Mouse (Mus musculus) adrenal gland, postnatal 25 days (tissue): ENCODE results near the gene Fam214a. TPM values are rescaled to one million over a fixed set of nuclear protein-coding genes. Genes with fewer than 3 reads are reported as not detected.

Experiments used
- DNase-seq: peaks from one replicate; pipeline ENCODE4 v3.0.0; 2021; ENCODE audit warnings: mixed read lengths
- total RNA-seq: library from RNA; stranded (reverse); gene quantifications from 2 replicates; pipeline ENCODE4 v1.2.3, GENCODE M21; 2021

The Fam214a gene
- total RNA-seq, 1 experiment from 2014 or later = 125 TPM

DNA sequence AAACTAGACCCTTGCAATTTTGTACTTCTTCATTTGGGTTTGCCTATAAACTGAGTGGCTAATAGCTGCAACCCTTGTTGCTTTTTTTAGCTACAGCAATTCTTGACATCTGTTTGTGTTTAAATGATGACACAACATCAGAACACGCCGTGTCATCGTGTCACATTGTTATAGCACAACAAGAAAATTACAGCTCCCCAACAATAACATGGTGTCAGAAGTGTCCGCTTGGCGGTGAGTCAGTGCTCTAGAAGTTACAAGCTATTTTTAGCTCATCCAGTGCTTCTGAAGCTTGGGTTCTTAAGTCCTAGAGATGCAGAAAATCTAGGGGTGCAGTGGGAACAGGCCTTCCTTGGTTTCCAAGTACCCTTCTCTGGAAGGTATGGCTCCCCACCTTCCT is 578 bp upstream of the Fam214a start:
- no peak for DNase-seq

DNA sequence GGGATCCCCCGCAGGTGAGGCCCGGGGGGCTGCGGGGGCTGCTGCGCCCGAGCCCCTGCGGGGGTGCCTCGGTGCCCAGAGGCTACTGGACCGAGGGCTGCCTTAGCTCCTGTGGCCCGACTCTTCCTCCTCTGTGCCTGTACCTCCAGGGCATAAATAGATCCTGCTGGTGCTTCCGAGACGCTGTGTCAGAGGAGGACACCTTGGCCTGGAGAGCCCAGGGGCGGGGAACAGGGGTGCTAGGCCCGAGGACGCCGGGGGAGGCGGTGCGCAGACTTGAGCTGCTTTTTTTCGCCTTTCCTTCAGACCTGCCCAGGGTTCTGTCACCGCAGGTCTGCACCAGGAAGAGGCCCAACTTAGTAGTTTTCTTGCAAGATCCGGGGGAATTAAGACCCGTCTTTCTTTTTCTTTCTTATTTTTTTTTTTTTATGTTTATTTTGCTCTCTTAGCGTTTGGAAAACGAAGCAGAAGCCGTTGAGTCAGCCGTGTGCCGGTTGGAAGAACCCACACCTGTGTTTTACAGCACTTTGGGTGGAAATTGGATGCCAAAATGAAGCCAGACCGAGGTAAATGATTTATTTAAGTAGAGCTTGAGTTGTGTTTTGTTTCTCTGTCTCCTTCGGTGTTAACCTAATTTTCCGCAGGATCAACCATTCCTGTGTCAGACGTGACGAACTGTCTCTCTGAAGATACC is 728 bp downstream of the Fam214a start:
- peak; percentile 80 for DNase-seq

DNA sequence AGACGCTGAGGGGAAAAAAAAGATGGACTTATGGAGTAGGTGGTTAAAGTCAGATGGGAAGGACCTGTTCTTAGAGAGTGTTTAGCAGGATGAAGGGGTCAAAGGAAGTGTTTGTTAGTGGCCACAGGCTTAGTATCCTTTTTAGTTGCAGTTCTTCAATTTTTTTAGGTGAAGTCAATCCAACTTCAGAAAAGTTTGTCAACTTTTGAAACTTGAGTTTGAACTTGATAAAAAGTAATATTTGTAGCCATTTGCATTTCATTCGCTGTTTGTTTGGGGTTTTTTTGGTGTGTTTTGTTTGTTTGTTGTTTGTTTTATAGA is 1.2 kb downstream of the Fam214a start:
- no peak for DNase-seq

DNA sequence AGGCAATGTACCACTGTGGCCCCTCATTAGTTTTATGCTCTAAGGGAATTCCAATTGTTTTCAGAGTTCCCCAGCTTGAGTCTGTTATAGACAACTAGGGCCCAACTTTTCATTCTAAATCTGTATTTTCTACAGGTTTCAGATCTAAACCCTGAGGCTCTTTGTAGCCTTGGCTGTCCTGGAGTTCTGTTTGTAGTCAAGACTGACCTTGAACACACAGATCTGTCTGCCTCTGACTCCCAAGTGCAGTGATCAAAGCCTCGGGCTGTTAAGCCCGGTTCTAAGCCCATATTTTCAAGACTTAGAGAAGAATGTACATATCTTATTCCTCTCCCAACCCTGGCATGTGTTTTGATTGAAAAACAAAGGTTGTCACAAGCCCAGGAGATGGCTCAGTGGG is 1.7 kb downstream of the Fam214a start:
- DNase-seq = no peak

DNA sequence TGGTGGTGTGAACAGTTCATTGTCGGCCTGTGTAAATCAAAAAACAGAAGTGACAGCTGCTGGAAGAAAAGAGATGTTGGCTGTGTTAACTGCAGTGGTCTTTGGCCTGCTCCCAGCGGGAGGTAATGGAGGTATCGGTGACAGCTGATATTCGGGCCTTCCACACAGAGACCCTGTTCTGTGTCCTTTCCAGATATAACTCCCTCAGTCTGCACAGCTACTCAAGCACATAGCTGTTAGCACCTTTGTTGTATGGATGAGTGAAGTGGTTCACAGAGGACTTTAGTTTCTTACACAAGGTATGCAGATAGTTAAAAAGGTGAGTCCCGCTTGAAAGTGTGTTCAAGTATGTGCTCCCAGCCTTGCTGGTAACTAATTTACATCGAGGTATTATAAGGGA is 7.9 kb downstream of the Fam214a start:
- DNase-seq = no peak

DNA sequence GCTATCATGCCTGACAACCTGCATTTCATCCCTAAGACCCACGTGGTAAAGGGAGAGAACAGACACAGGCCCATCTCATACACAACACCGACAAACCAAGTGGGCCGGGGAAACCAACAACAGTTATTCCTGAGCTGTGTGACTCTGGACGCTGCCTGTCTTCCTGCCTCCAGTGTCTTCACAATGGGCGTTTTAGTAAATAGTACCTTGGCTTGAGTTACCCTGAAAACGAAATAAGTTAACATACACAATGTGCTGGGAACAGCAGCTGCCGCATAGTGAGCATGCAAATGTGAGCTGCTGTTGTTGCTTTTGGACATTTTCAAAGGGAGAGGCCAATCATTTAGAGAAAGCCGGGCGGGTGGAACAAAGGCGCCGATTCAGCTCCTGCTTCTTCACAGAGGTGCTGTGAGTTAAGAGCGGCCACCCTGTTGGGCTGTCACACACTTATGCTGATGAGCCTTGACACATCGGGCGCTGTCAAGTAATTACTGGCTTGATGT is 8.4 kb downstream of the Fam214a start:
- no peak for DNase-seq

DNA sequence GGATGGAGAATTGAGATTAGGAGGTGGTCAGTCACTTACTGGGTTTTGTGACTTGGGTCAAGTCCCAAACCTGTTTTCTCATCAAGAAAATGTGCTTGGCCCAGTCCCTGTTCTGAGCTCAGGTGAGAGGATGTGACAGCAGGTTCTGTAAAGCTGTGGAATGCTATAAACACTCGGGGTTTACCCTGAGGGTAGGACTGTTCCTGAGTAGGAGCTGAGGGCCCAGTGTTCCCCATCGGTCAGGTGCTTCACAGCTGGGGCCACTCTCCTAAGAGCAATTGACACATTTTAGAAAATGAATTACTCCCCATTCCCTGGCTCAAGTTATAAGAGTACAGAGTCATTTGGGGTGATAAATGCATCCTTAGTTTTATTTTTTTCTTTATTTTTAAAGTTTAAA is 11.3 kb downstream of the Fam214a start:
- no peak for DNase-seq

DNA sequence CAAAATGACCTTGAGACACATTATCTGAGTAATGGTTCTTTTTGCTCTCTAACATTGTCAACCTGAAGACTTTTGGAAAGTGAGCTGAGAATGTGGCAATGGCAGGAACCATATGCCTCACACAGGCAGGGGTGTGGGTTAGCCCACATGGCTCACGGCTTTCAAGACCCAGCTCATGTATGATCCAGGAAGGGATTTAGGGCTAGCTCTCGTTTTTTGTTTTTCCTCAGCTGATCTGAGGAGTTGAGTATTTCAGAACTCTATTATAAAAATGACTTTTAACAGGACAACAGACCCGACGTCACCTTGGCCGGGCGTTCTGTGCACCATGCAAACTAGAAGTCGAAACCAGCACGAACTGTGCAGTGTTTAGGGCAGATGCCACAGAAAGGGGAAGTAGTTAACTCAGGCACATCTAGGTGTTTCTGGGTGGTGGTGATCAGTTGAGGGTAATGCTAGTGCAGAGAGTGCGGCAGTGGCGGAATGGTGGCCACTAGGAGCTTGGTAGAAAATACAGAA is 12.2 kb downstream of the Fam214a start:
- no peak for DNase-seq

DNA sequence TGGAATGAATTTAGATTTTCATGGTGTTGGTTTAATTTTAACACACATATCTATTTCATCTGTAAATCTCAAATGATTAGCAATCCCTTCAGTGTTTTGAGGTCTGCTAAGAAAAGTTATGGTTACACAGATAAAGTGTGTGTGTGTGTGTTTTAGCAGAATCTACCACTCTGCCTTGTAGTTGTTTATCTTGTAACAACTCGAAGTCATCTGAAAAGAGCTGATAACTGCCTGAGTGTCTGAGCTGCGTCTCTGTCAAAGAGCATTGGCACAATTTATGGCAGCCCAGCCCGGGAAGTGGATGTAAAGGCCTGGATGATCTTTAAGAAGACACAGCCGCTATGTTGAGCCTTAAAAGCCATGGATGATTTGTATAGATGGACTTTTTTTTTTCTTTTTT is 13.5 kb downstream of the Fam214a start:
- DNase-seq = no peak

DNA sequence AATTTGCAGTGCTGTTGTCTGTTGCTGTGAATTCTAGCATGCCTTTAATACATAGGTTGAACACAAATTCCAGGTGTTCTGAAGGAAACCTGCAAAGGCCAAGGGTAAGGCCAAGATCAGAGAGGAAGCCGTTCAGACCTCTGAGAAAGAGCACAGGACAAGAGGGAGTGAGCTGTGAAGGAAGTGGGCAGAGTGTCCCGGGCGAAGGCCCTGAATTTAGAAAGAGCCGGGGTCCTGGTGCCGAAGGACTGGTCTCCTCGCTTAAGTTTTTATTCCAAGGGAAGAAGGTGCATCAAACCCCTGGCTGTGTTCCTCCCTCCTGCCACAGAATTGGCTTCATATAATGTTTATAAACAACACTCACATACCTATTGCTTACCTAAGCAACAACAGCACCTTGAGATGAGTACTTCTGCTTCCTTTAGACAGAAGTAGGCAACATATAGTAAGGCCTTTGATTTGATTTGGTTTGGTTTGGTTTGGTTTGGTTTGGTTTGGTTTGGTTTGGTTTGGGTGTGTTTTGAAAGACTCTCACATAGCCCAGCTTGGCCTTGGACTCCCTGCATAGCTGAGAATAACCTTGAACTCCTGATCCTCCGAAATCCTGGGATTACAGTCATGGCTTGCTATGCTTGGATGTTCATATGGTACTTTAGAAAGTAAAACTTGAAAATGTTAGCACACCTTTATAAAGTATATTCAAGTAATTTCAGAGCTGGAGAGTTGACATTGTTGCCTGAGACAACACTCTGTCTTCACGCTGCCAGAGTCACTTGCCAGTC is 16.2 kb downstream of the Fam214a start:
- DNase-seq = no peak

DNA sequence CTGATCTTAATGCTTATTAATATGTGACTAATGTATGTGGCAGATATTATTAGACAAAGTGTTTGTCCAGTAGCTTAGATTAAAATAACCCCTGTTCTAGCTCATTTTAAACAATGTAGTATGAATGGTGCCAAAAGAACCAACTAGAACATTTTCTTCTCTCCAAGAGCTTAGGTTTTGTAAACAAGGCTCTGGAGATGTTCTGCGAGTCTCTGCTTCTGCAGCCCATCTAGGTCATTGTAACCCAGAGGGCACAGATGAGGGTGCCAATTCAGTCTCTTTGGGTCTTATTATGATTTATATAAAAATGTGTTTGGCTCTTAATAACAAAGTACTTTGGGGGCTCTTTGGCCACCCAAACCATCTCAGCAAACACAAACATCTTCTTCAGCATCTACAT is 17.9 kb downstream of the Fam214a start:
- DNase-seq = no peak

DNA sequence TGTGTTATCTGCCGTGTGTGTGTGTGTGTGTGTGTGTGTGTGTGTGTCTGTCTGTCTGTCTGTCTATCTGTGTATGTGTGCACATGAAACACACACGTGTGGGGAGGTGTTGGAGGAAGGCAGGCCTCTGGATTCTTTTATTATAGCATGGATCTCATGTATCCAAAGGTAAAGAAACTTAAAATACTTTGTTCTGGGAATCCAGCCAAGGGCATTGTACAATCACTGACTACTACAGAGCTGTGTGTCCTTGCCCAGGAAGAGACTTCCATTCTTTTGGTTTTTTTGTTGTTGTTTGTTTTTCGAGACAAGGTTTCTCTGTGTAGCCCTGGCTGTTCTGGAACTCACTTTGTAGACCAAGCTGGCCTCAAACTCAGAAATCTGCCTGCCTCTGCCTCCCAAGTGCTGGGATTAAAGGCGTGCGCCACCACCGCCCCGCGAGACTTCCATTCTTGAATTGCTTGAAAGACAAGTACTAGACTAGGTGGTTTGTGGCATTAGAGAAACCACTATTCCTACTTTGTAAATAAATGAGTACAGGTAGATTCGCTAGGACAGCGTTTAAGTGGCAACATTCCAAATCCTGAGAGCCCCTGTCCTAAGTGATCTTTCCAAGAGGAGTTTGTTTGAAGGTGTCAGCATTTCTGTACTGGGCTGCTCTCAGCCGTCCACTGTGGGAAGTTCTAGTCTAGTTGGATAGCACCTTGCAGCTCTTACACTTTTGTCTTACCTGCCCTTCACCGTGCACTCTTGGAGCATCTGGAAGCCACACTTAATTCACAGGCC is 18.7 kb downstream of the Fam214a start:
- no peak for DNase-seq

DNA sequence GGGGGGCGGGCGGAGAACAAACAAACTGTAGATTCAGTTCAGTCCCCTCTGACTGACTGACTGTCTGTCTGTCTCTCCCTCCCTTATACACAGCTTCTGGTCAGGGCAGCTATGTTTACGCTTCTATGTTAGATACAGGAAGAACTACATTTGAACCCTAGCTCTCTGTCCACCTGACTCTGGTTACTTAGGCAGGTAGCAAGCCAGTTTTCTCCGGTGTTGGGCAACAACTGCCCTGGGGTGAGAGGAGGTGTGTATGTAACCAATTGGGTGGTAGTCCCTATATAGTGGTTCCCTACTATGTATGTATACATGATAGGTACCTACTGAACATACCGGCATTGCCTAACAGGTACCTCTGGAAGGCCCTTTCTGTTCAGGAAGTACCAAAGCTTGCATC is 20.1 kb downstream of the Fam214a start:
- DNase-seq = no peak

DNA sequence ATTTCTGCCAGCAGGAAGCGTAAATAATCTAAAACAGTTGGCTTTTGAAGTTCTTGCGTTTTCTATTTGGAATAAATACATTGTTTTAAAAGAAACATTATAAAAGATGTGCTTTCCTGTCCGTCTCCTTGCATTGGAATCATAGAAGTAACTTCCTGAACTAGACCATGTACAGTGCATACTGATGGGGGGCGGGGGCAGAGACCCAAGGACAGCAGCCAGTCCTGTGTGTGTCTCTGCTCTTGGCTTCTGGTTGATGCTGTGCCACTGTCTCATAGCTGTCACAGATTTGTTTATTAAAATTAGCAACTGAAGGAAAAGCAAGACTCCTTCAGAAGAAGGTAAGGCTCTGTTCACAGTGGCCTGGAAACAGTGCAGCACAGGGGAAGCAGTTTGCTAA is 20.5 kb downstream of the Fam214a start:
- DNase-seq = no peak

DNA sequence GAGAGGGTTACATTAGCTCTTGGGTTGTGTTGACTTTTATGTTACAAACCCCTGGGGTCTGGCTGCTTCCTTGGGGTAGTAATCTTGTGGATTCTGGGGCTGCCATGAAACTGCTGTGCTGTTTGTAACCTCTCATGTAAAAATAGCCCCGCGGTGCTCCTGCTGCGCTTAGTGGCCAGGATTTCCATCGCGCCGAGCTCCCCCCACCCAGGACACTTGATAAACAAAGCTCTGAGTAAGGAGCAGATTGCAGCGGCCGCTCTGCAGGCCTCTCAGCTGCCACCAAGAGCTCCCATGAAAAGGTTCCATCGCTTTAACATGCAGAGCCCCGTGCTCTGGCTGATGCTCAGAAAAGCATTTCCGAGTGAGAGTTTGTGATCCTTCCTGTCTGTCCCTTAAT is 22.1 kb downstream of the Fam214a start:
- peak; percentile 48 for DNase-seq

DNA sequence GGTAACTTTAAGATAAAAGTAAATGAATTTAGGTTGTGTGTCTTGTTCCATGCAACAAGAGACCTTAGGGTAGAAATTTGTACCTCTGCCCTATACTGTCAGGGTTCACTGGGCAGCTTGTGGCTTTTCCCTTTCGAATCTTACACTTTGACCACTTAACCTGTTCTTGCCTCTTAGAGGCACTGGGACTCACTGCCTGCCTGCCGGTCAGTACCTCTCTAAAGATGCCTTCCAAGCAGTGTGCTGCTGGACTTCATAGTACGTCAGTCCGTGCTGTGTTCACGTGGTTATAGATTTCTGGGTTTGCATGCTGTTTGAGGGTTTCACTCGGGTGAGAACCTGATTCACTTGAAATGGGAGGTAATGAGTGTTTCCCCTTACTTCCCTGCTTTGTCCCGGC is 22.7 kb downstream of the Fam214a start:
- DNase-seq = no peak

DNA sequence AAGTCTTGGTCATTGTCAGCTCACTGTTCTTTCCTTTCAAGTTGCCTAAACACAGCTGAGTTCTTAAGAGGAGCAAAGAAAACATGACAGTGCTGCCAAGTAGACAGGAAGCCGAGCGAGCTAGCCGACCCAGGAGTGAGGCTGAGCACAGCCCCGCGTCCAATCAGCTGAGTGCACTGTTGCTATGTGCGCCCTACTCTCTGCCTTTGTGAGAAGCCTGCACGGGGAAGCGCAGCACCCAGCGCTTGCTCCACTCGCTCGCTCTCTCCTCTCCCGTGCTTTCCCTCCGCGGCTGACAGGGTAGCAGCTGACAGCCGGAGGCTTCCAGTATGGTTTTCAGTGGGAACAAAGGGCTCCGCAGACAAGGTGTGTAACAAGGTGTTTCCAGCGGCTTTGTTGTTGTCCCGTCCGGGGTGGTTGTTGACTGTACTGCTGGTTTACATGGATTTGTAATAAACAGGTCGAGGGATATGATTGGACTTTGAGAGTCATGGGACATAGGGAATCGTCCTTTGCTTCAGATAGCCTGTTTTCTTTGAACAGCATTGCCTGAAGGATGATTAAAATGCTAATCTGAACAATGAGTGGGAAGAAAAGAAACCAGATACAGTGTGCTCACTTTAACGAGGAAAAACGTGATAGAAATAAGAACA is 23.4 kb downstream of the Fam214a start:
- peak; percentile 89 for DNase-seq

DNA sequence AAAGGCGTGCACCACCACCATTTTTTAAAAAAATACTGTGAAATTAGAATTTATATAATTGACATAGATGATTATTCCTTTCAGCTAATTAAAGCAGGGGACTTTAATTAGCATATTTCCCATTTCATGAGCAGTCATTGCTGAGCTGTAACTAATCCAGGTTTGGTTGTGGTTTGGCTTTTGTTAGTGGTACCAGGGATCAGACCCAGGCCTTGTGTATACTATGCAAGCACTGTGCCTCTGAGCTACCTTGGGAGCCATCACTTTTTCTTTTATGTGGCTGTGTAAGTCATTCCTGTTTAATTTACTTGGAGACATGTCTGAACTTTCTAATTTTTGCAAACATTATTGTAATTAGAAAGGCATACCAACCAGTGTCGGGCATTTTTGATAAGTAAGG is 24.6 kb downstream of the Fam214a start:
- no peak for DNase-seq

DNA sequence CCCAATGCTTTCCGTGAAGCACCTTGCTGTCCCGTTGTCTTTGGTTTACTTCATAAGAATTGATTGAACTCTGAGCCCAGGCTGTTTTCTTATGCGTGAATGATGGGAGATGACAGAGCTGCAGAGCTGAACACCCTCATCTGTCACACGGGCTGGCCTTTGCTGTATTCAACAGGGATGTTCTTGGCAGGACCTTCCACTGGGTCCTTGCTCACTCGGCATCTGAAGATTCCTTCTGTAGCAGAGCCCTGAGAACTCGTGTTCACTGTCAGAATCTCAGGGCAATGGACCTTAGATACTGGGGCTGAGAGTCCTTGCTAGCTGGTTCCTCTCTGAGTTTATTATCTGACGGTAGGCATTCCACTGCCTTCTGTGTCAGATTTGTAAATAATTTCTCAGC is 25.3 kb downstream of the Fam214a start:
- no peak for DNase-seq

DNA sequence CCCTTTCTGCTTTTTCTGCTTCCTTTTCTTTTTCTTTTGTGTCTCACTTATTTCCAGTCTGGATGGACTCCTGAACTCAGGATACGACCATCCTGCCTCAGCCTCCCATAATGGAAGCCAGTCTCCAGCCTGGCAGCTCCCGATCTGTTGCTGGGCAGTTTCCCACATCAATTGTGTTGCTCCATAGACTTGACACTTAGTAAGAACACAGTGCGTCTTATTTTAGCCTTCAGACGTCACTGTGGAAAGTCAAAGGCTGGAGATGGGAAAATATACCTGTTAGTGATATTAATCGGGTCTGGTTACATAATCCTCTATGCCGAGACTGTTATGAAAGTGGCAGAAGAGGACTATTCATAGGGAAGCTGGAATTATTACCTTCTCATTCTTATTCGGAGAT is 26.2 kb downstream of the Fam214a start:
- DNase-seq = no peak

DNA sequence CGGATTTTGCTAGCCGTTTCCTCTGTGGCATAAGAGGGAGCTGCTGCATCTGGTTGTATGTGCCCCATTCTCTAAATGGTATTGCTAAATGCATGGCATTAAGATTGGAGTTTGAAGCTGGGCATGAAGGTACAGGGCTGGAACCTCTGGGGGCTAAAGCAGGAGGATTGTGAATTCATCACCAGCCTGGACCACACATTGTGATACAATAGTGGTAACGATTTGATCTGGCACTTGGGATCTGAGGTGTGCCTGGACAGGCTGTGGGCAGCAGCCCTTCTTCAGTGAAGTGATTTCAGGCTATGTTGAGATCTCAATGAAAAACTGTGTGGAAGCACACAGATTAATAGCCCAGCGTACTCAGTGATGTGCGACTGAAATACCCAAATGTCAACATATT is 26.7 kb downstream of the Fam214a start:
- DNase-seq = no peak

DNA sequence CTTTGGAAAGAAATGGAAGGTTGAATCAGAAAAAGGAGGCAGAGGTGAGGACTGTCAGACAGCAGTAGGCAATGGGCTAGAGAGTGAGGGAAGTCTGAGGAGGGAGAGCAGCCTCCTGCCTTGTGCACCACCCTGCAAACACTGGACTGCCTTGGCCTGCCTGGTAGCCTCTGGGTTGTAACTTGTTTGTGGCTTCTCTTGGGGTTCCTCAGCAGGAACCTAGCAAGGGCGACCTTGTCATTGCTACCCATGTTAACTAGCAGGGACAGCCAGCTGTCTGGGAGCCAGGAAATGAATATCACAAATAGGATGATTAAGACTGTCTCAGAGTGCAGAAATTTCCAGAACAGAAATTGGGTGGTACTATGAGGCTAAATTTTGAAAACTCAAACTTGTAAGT is 27.2 kb downstream of the Fam214a start:
- peak; percentile 45 for DNase-seq
